In genomic region chr4:138217441-138217840, GRCm38 (mm10) we compare ENCODE assay signal across 8 mouse cellular contexts. TPM values are rescaled to one million over a fixed set of nuclear protein-coding genes. Genes with fewer than 3 reads are reported as not detected.
DNase-seq lines count a peak whose midpoint lies in the region; ATAC-seq and TF ChIP-seq lines count a peak whose summit lies in the region.

No protein-coding gene starts in this region.

- no peak for TF ChIP-seq CTCF in lung, adult 2 months (IDR thresholded peaks at IDR 0.05; ENCODE audit: insufficient read depth, low read length)
- no peak; the same call in 1 of the 2 replicates for TF ChIP-seq CTCF in intestine, postnatal 0 days (IDR thresholded peaks at IDR 0.05; ENCODE audit: low read depth)

- peaks cover 26% of the 10 kb centered on the region for H3K4me1 ChIP-seq in lung, adult 2 months (ENCODE audit: control insufficient read depth, insufficient read depth, low read length)
- peaks cover 47% of the 10 kb centered on the region for H3K4me1 ChIP-seq in erythroblast, embryonic 14.5 days (ENCODE audit: control insufficient read depth)
- peaks cover 11% of the 10 kb centered on the region; the same call in 1 of the 2 replicates for H3K4me1 ChIP-seq in intestine, postnatal 0 days (replicated peaks; ENCODE audit: control insufficient read depth, insufficient read depth, low read length)
- peaks cover 23% of the 10 kb centered on the region for H3K4me1 ChIP-seq in midbrain, embryonic 14.5 days (ENCODE audit: control insufficient read depth, insufficient read depth, low read length)

- peak overlapping the region; percentile 95 for H3K9ac ChIP-seq in intestine, postnatal 0 days (ENCODE audit: low read depth, low read length)
- H3K9ac ChIP-seq in midbrain, embryonic 14.5 days (replicated peaks; ENCODE audit: low read length), result peak overlapping the region; percentile 99

- peaks cover 44% of the 10 kb centered on the region for H3K36me3 ChIP-seq in erythroblast, embryonic 14.5 days (ENCODE audit: control insufficient read depth)
- peaks cover 6% of the 10 kb centered on the region for H3K36me3 ChIP-seq in intestine, postnatal 0 days (ENCODE audit: control insufficient read depth, insufficient read depth)
- H3K36me3 ChIP-seq in midbrain, embryonic 14.5 days (ENCODE audit: control insufficient read depth, insufficient read depth, low read length), result peaks cover 13% of the 10 kb centered on the region

- WGBS in lung, adult 2 months, result under 1% methylated on average over 36 of the region's 36 CpGs
- WGBS in intestine, postnatal 0 days, result under 1% methylated on average over 36 of the region's 36 CpGs
- under 1% methylated on average over 36 of the region's 36 CpGs for WGBS in midbrain, embryonic 14.5 days

- no peaks in the 10 kb centered on the region for H3K27me3 ChIP-seq in erythroblast, embryonic 14.5 days (ENCODE audit: control insufficient read depth)
- no peaks in the 10 kb centered on the region for H3K27me3 ChIP-seq in intestine, postnatal 0 days (replicated peaks; ENCODE audit: control insufficient read depth, insufficient read depth, low read length)
- H3K27me3 ChIP-seq in midbrain, embryonic 14.5 days (ENCODE audit: control insufficient read depth, insufficient read depth, low read length), result no peaks in the 10 kb centered on the region

- H3K4me2 ChIP-seq in intestine, postnatal 0 days (replicated peaks; ENCODE audit: low read depth), result peak overlapping the region; percentile 81
- peak overlapping the region; percentile 92 for H3K4me2 ChIP-seq in midbrain, embryonic 14.5 days (ENCODE audit: low read length)

- peak; percentile 20; the same call in 1 of the 2 replicates for ATAC-seq in intestine, postnatal 0 days
- no peak for ATAC-seq in midbrain, embryonic 14.5 days (ENCODE audit: low FRiP score, low TSS enrichment)

- no peak for TF ChIP-seq POLR2A in lung, adult 2 months (IDR thresholded peaks at IDR 0.05; ENCODE audit: borderline replicate concordance, extremely low read depth, low read depth, low read length)

- H3K27ac ChIP-seq in intestine, postnatal 0 days (ENCODE audit: low read depth, low read length), result peak overlapping the region; percentile 100
- peak overlapping the region; percentile 100 for H3K27ac ChIP-seq in midbrain, embryonic 14.5 days (replicated peaks; ENCODE audit: low read depth, low read length)

- peak overlapping the region; percentile 86 for H3K4me3 ChIP-seq in lung, adult 2 months (replicated peaks; ENCODE audit: extremely low read depth, low read depth, low read length)
- H3K4me3 ChIP-seq in erythroblast, embryonic 14.5 days (replicated peaks), result peak overlapping the region; percentile 79
- peak overlapping the region; percentile 94 for H3K4me3 ChIP-seq in intestine, postnatal 0 days (ENCODE audit: low read depth, low read length)
- peak overlapping the region; percentile 94 for H3K4me3 ChIP-seq in midbrain, embryonic 14.5 days (replicated peaks; ENCODE audit: low read depth, low read length)

- no peak for DNase-seq in lung, adult 2 months
- DNase-seq in lung, postnatal 25 days (ENCODE audit: low spot score), result no peak
- peak; percentile 46 for DNase-seq in MN1 (ENCODE audit: low spot score)
- no peak for DNase-seq in midbrain, embryonic 14.5 days
- DNase-seq in cerebellum, adult 9-11 months, result no peak
- no peak for DNase-seq in T-cell, adult 2 months (ENCODE audit: low spot score)

- H3K9me3 ChIP-seq in erythroblast, embryonic 14.5 days (ENCODE audit: control insufficient read depth, low read length), result no peaks in the 10 kb centered on the region
- H3K9me3 ChIP-seq in intestine, postnatal 0 days (ENCODE audit: control insufficient read depth), result no peaks in the 10 kb centered on the region
- H3K9me3 ChIP-seq in midbrain, embryonic 14.5 days (ENCODE audit: control insufficient read depth, low read length), result no peaks in the 10 kb centered on the region

RNA-seq across cellular contexts. Expression of gene Hp1bp3, which starts 1.3 kb away (rescaled TPM):
- 53.4 and 78.4 TPM in 2 replicates for polyA plus RNA-seq in lung, adult 2 months (2012; rRNA removed)
- polyA plus RNA-seq in erythroblast, embryonic 14.5 days (2012), result 2.6 and 3.9 TPM in 2 replicates
- polyA plus RNA-seq in intestine, postnatal 0 days (2015; fragmentation: Nextera tagmentation; extraction: Ambion mirVana), result 75.5 and 83.4 TPM in 2 replicates
- polyA plus RNA-seq in midbrain, embryonic 14.5 days (2014; fragmentation: Nextera tagmentation; extraction: Ambion mirVana), result 257 and 278 TPM in 2 replicates

RNA-seq across cellular contexts. Expression of gene Sh2d5, which starts 32.8 kb away (rescaled TPM):
- polyA plus RNA-seq in lung, adult 2 months (2012; rRNA removed), result 0.22 and 0.28 TPM in 2 replicates
- 0.19 and 0.24 TPM in 2 replicates for polyA plus RNA-seq in erythroblast, embryonic 14.5 days (2012)
- polyA plus RNA-seq in intestine, postnatal 0 days (2015; fragmentation: Nextera tagmentation; extraction: Ambion mirVana), result 0.21 and 0.33 TPM in 2 replicates
- polyA plus RNA-seq in midbrain, embryonic 14.5 days (2014; fragmentation: Nextera tagmentation; extraction: Ambion mirVana), result 7.7 and 9.4 TPM in 2 replicates

RNA-seq across cellular contexts. Expression of gene Kif17, which starts 32.8 kb away (rescaled TPM):
- polyA plus RNA-seq in lung, adult 2 months (2012; rRNA removed), result 0.70 and 0.91 TPM in 2 replicates
- polyA plus RNA-seq in erythroblast, embryonic 14.5 days (2012), result 0.02 and 0.05 TPM in 2 replicates
- 0.78 and 1.1 TPM in 2 replicates for polyA plus RNA-seq in intestine, postnatal 0 days (2015; fragmentation: Nextera tagmentation; extraction: Ambion mirVana)
- 2.5 and 2.9 TPM in 2 replicates for polyA plus RNA-seq in midbrain, embryonic 14.5 days (2014; fragmentation: Nextera tagmentation; extraction: Ambion mirVana)

Comparison
In these comparisons a context has a peak if more than half of its experiments do, and no peak if none do; other contexts are left out.
1. RNA of gene Hp1bp3, which starts 1.3 kb away (polyA plus RNA-seq): 257 to 278 TPM in midbrain, embryonic 14.5 days, 53.4 to 78.4 TPM in lung, adult 2 months and 75.5 to 83.4 TPM in intestine, postnatal 0 days; 2.6 to 3.9 TPM in erythroblast, embryonic 14.5 days; every median in the first group is over 10 times any median in the second.
2. Peak in every context shown above with its lines, with median percentiles within 50 percentile points of each other: H3K4me3 ChIP-seq.